Mouse (Mus musculus) erythroblast, adult 5-6 weeks (primary cell): ENCODE measurements around the gene Gm7030. TPM values are rescaled to one million over a fixed set of nuclear protein-coding genes. Genes with fewer than 3 reads are reported as not detected.
"Not testable (repeated sequence)": the region's sequence is repeated elsewhere in the genome, so short reads cannot be mapped to it uniquely, and the experiment has no call there.

ENCODE experiments used
- ATAC-seq: replicated peaks from 2 replicates; pipeline ENCODE4 v1.8.0; 2016; ENCODE audit warnings: moderate number of reproducible peaks, mild to moderate bottlenecking, moderate TSS enrichment, inconsistent platforms; ENCODE audit not compliant: poor library complexity, low FRiP score, severe bottlenecking
- total RNA-seq, 2 experiments: library from RNA; stranded (forward) in 1 of 2; stranded (reverse) in 1 of 2; fragments of 150-400 nt in 1 of 2; fragments of 200-764, 138-1000 nt in 1 of 2; gene quantifications; 2 replicates each; pipeline versions ENCODE4 v1.2.3 to v1.2.4; 2015 to 2017; ENCODE audit warnings: low replicate concordance in 2 of 2

Gm7030 gene
- total RNA-seq, 2 experiments from 2014 or later: not detected

GRCm38 (mm10) chr17:36083870-36084451 is 45.3 kb downstream of the Gm7030 start:
- no peak for ATAC-seq

GRCm38 (mm10) chr17:36083266-36083869 is 45.9 kb downstream of the Gm7030 start:
- no peak for ATAC-seq

DNA sequence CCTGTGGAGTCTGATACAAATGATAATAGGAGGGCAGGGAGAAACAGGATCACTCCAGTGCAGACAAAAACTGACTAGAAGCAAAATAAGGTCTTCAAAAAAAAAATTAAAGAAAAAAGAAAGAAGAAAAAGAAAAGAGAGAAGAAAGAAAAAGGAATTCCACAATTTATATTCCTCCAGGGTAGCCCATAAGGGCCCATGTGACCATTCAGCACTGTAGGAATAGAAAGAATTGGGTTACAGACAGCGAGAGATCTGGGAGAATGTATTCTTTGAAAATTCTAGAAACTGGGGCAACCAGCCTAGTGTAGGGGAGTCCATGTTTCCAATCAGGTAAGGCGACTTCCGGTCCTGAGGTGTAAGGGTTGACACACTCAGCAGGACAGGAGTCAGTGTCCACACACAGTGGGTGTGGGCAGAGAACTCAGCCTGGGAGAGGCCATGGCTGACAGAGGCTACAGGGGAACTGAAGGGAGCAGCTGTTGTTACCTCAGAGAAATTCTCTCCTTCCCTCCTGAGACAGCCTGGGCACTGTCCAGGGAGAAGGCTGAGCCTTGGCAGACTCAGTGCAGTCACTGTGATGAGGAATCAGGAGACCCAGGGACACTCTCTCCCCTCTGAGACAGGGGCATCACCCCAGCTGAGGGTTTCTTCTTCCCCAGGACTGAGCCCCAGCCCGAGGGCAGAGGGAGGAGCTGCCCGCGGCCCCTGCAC is 46.5 kb downstream of the Gm7030 start:
- not testable (repeated sequence) for ATAC-seq

DNA sequence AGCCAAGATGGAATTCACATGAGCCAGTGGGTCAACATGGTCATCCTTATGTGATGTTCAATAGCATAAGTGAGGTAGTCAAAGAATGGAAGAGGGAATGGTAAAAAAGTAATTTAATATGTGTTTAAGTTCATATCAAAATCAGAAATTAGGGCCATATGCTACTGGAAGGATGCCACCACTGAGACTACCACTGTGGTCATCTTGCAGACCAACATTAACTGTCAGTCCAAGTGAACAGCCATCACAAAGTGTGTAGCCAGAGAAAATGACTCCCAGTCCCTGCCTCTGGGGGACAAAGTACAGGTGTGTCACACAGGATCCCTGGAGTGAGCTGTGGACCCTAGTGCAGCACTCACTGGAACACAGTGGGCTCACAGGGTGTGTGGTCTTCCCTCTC is 47.3 kb downstream of the Gm7030 start:
- ATAC-seq: not testable (repeated sequence)

DNA sequence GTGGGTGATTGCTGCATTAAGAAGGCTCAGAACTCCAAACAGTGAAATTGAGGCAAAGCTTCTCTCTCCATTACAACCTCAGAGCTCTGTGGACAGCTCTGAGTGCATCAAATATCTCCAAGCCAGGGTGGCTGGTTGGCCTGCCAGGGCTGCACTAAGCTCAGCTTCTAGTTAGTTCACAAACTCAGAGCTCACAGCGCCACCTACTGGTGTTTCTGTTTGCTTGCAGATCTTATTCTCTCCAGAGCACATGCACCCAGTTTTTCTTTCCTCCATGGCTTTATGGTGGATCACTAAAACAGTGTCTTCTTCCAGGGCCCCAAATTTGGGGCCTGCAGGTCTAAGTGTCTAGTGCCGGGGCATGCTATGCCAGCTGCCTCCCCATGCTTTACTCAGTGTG is 68.4 kb downstream of the Gm7030 start:
- peak; percentile 76 for ATAC-seq

Other genes starting within 250 kb of the Gm7030 start
- 38.6 and 56.0 TPM in 2 replicates for gene Dhx16, start 249.6 kb downstream of the Gm7030 start, total RNA-seq (2015; ENCODE audit: low replicate concordance)
- gene Dhx16, start 249.6 kb downstream of the Gm7030 start, total RNA-seq (2017; ENCODE audit: low replicate concordance): 30.8 and 38.9 TPM in 2 replicates
- 17.1 and 21.5 TPM in 2 replicates for gene 2310061I04Rik, start 232.0 kb downstream of the Gm7030 start, total RNA-seq (2015; ENCODE audit: low replicate concordance)
- gene 2310061I04Rik, start 232.0 kb downstream of the Gm7030 start, total RNA-seq (2017; ENCODE audit: low replicate concordance): 3.9 TPM in 1 of 2 replicates, not detected in the other
- gene Atat1, start 219.3 kb downstream of the Gm7030 start, total RNA-seq (2015; ENCODE audit: low replicate concordance): 2.3 TPM in 1 of 2 replicates, not detected in the other
- 0.56 and 7.1 TPM in 2 replicates for gene Atat1, start 219.3 kb downstream of the Gm7030 start, total RNA-seq (2017; ENCODE audit: low replicate concordance)
- 7.7 and 32.6 TPM in 2 replicates for gene Mrps18b, start 213.0 kb downstream of the Gm7030 start, total RNA-seq (2015; ENCODE audit: low replicate concordance)
- gene Mrps18b, start 213.0 kb downstream of the Gm7030 start, total RNA-seq (2017; ENCODE audit: low replicate concordance): 7.4 and 18.9 TPM in 2 replicates
- gene Ppp1r10, start 213.0 kb downstream of the Gm7030 start, total RNA-seq (2015; ENCODE audit: low replicate concordance): 91.1 and 91.3 TPM in 2 replicates
- gene Ppp1r10, start 213.0 kb downstream of the Gm7030 start, total RNA-seq (2017; ENCODE audit: low replicate concordance): 84.8 and 104 TPM in 2 replicates
- 13.0 and 13.6 TPM in 2 replicates for gene Abcf1, start 159.7 kb downstream of the Gm7030 start, total RNA-seq (2015; ENCODE audit: low replicate concordance)
- 33.9 and 71.4 TPM in 2 replicates for gene Abcf1, start 159.7 kb downstream of the Gm7030 start, total RNA-seq (2017; ENCODE audit: low replicate concordance)
- gene Gnl1, start 149.6 kb downstream of the Gm7030 start, total RNA-seq (2015; ENCODE audit: low replicate concordance): 1.5 and 3.3 TPM in 2 replicates
- gene Gnl1, start 149.6 kb downstream of the Gm7030 start, total RNA-seq (2017; ENCODE audit: low replicate concordance): 2.0 and 4.3 TPM in 2 replicates
- gene Prr3, start 149.2 kb downstream of the Gm7030 start, total RNA-seq (2015; ENCODE audit: low replicate concordance): 2.3 TPM in 1 of 2 replicates, not detected in the other
- gene Prr3, start 149.2 kb downstream of the Gm7030 start, total RNA-seq (2017; ENCODE audit: low replicate concordance): 3.0 and 5.4 TPM in 2 replicates
- gene H2-T24, start 108.9 kb downstream of the Gm7030 start, total RNA-seq (2015; ENCODE audit: low replicate concordance): 161 and 177 TPM in 2 replicates
- gene H2-T24, start 108.9 kb downstream of the Gm7030 start, total RNA-seq (2017; ENCODE audit: low replicate concordance): 587 and 609 TPM in 2 replicates
- 249 and 264 TPM in 2 replicates for gene H2-T23, start 96.6 kb downstream of the Gm7030 start, total RNA-seq (2015; ENCODE audit: low replicate concordance)
- gene H2-T23, start 96.6 kb downstream of the Gm7030 start, total RNA-seq (2017; ENCODE audit: low replicate concordance): 271 and 275 TPM in 2 replicates
- 10.4 and 21.5 TPM in 2 replicates for gene H2-T22, start 86.7 kb downstream of the Gm7030 start, total RNA-seq (2015; ENCODE audit: low replicate concordance)
- 12.8 and 20.4 TPM in 2 replicates for gene H2-T22, start 86.7 kb downstream of the Gm7030 start, total RNA-seq (2017; ENCODE audit: low replicate concordance)
- gene Gm6034, start 86.5 kb downstream of the Gm7030 start, total RNA-seq (2015; ENCODE audit: low replicate concordance): not detected in 2 replicates
- gene Gm6034, start 86.5 kb downstream of the Gm7030 start, total RNA-seq (2017; ENCODE audit: low replicate concordance): not detected in 2 replicates
- gene Gm11127, start 71.1 kb downstream of the Gm7030 start, total RNA-seq (2015; ENCODE audit: low replicate concordance): not detected in 2 replicates
- gene Gm11127, start 71.1 kb downstream of the Gm7030 start, total RNA-seq (2017; ENCODE audit: low replicate concordance): not detected in 2 replicates
- gene Gm19684, start 7.7 kb downstream of the Gm7030 start, total RNA-seq (2015; ENCODE audit: low replicate concordance): 1.5 TPM in 1 of 2 replicates, not detected in the other
- 0.84 TPM in 1 of 2 replicates, not detected in the other for gene Gm19684, start 7.7 kb downstream of the Gm7030 start, total RNA-seq (2017; ENCODE audit: low replicate concordance)
- not detected in 2 replicates for gene Gm8909, start 39.1 kb upstream of the Gm7030 start, total RNA-seq (2015; ENCODE audit: low replicate concordance)
- gene Gm8909, start 39.1 kb upstream of the Gm7030 start, total RNA-seq (2017; ENCODE audit: low replicate concordance): not detected in 2 replicates
- gene H2-T3, start 60.9 kb upstream of the Gm7030 start, total RNA-seq (2015; ENCODE audit: low replicate concordance): not detected in 2 replicates
- not detected in 2 replicates for gene H2-T3, start 60.9 kb upstream of the Gm7030 start, total RNA-seq (2017; ENCODE audit: low replicate concordance)
- 12.3 and 23.6 TPM in 2 replicates for gene Rpp21, start 128.6 kb upstream of the Gm7030 start, total RNA-seq (2015; ENCODE audit: low replicate concordance)
- gene Rpp21, start 128.6 kb upstream of the Gm7030 start, total RNA-seq (2017; ENCODE audit: low replicate concordance): 4.8 and 5.4 TPM in 2 replicates
- 5.8 and 8.2 TPM in 2 replicates for gene Trim39, start 142.8 kb upstream of the Gm7030 start, total RNA-seq (2015; ENCODE audit: low replicate concordance)
- 9.0 and 21.3 TPM in 2 replicates for gene Trim39, start 142.8 kb upstream of the Gm7030 start, total RNA-seq (2017; ENCODE audit: low replicate concordance)
- gene H2-M10.2, start 157.1 kb upstream of the Gm7030 start, total RNA-seq (2015; ENCODE audit: low replicate concordance): not detected in 2 replicates
- gene H2-M10.2, start 157.1 kb upstream of the Gm7030 start, total RNA-seq (2017; ENCODE audit: low replicate concordance): not detected in 2 replicates
- not detected in 2 replicates for gene H2-M10.1, start 196.7 kb upstream of the Gm7030 start, total RNA-seq (2015; ENCODE audit: low replicate concordance)
- gene H2-M10.1, start 196.7 kb upstream of the Gm7030 start, total RNA-seq (2017; ENCODE audit: low replicate concordance): not detected in 2 replicates
- not detected in 2 replicates for gene H2-M10.3, start 239.0 kb upstream of the Gm7030 start, total RNA-seq (2015; ENCODE audit: low replicate concordance)
- not detected in 2 replicates for gene H2-M10.3, start 239.0 kb upstream of the Gm7030 start, total RNA-seq (2017; ENCODE audit: low replicate concordance)